Mouse (Mus musculus): ENCODE results near the gene Hacl1. TPM values are rescaled to one million over a fixed set of nuclear protein-coding genes. Genes with fewer than 3 reads are reported as not detected.
"Not testable (repeated sequence)": the region's sequence is repeated elsewhere in the genome, so short reads cannot be mapped to it uniquely, and the experiment has no call there.

The Hacl1 gene
- polyA plus RNA-seq, 1 experiment from 2014 or later: 76.3 TPM

- Histone ChIP-seq H3K27me3 (ENCODE audit: insufficient read depth, low read length) (no peaks in the 10 kb centered on the region), H3K27ac (no peak overlapping the region), H3K4me2 (ENCODE audit: low read length) (no peak overlapping the region), H3K9me3 (replicated peaks; ENCODE audit: low read length) (no peaks in the 10 kb centered on the region), H3K4me1 (replicated peaks; ENCODE audit: insufficient read depth, low read length) (no peaks in the 10 kb centered on the region), H3K9ac (ENCODE audit: low read depth, low read length) (no peak overlapping the region), H3K36me3 (ENCODE audit: insufficient read depth, low read length) (0 out of 2 replicates have a peak, but pooled peaks cover 4% of the 10 kb centered on the region), H3K4me3 (replicated peaks; ENCODE audit: low read depth, low read length) (no peak overlapping the region)
- 87% methylated on average over 3 of the region's 3 CpGs for WGBS
- DNase-seq (ENCODE audit: low spot score) (no peak), ATAC-seq (replicated peaks; ENCODE audit: low FRiP score, low read depth) (no peak)
- TF ChIP-seq CTCF (IDR thresholded peaks at IDR 0.05; ENCODE audit: low read depth): no peak
These were observed 23.1 kb downstream of the Hacl1 start for GRCm38 (mm10) chr14:31617997-31618396.

- Histone ChIP-seq H3K27ac (no peak overlapping the region), H3K9me3 (replicated peaks; ENCODE audit: low read length) (no peaks in the 10 kb centered on the region), H3K4me3 (replicated peaks; ENCODE audit: low read depth, low read length) (no peak overlapping the region), H3K27me3 (ENCODE audit: insufficient read depth, low read length) (no peaks in the 10 kb centered on the region), H3K4me2 (ENCODE audit: low read length) (no peak overlapping the region), H3K9ac (ENCODE audit: low read depth, low read length) (no peak overlapping the region), H3K36me3 (ENCODE audit: insufficient read depth, low read length) (0 out of 2 replicates have a peak, but pooled peaks cover 7% of the 10 kb centered on the region), H3K4me1 (replicated peaks; ENCODE audit: insufficient read depth, low read length) (no peaks in the 10 kb centered on the region)
- no peak for ATAC-seq (replicated peaks; ENCODE audit: low FRiP score, low read depth)
- DNase-seq (ENCODE audit: low spot score): no peak
- TF ChIP-seq CTCF (IDR thresholded peaks at IDR 0.05; ENCODE audit: low read depth): no peak
- 85% methylated on average over 9 of the region's 9 CpGs for WGBS
These were observed 23.9 kb downstream of the Hacl1 start for GRCm38 (mm10) chr14:31617204-31617603.

GRCm38 (mm10) chr14:31613671-31614070, 27.4 kb downstream of the Hacl1 start:
- TF ChIP-seq CTCF (IDR thresholded peaks at IDR 0.05; ENCODE audit: low read depth): no peak
- Histone ChIP-seq H3K4me3 (replicated peaks; ENCODE audit: low read depth, low read length) (no peak overlapping the region), H3K9me3 (replicated peaks; ENCODE audit: low read length) (no peaks in the 10 kb centered on the region), H3K4me2 (ENCODE audit: low read length) (no peak overlapping the region), H3K9ac (ENCODE audit: low read depth, low read length) (no peak overlapping the region), H3K27ac (no peak overlapping the region), H3K36me3 (ENCODE audit: insufficient read depth, low read length) (0 out of 2 replicates have a peak, but pooled peaks cover 7% of the 10 kb centered on the region), H3K27me3 (ENCODE audit: insufficient read depth, low read length) (no peaks in the 10 kb centered on the region), H3K4me1 (replicated peaks; ENCODE audit: insufficient read depth, low read length) (no peaks in the 10 kb centered on the region)
- 78% methylated on average over 5 of the region's 5 CpGs for WGBS
- ATAC-seq (replicated peaks; ENCODE audit: low FRiP score, low read depth): no peak
- no peak for DNase-seq (ENCODE audit: low spot score)

- 69% methylated on average over 4 of the region's 4 CpGs for WGBS
- Histone ChIP-seq H3K4me1 (replicated peaks; ENCODE audit: insufficient read depth, low read length) (no peaks in the 10 kb centered on the region), H3K4me2 (ENCODE audit: low read length) (no peak overlapping the region), H3K27me3 (ENCODE audit: insufficient read depth, low read length) (no peaks in the 10 kb centered on the region), H3K36me3 (ENCODE audit: insufficient read depth, low read length) (0 out of 2 replicates have a peak, but pooled peaks cover 7% of the 10 kb centered on the region), H3K9ac (ENCODE audit: low read depth, low read length) (no peak overlapping the region), H3K9me3 (replicated peaks; ENCODE audit: low read length) (no peaks in the 10 kb centered on the region), H3K27ac (no peak overlapping the region), H3K4me3 (replicated peaks; ENCODE audit: low read depth, low read length) (no peak overlapping the region)
- DNase-seq (ENCODE audit: low spot score) (no peak), ATAC-seq (replicated peaks; ENCODE audit: low FRiP score, low read depth) (no peak)
- peak; percentile 39; the same call in 1 of the 2 replicates for TF ChIP-seq CTCF (IDR thresholded peaks at IDR 0.05; ENCODE audit: low read depth)
These were observed 29.1 kb downstream of the Hacl1 start for GRCm38 (mm10) chr14:31611986-31612385.

GRCm38 (mm10) chr14:31605514-31605913, 35.6 kb downstream of the Hacl1 start:
- H3K36me3 ChIP-seq (ENCODE audit: insufficient read depth, low read length): no peaks in the 10 kb centered on the region
- H3K4me3 ChIP-seq (replicated peaks; ENCODE audit: low read depth, low read length): no peak overlapping the region
- H3K9me3 ChIP-seq (replicated peaks; ENCODE audit: low read length): no peaks in the 10 kb centered on the region
- ATAC-seq (replicated peaks; ENCODE audit: low FRiP score, low read depth) (no peak), DNase-seq (ENCODE audit: low spot score) (no peak)
- H3K4me2 ChIP-seq (ENCODE audit: low read length): no peak overlapping the region
- peak; percentile 50 for TF ChIP-seq CTCF (IDR thresholded peaks at IDR 0.05; ENCODE audit: low read depth)
- WGBS: 50% methylated on average over 6 of the region's 6 CpGs
- no peak overlapping the region for H3K27ac ChIP-seq
- H3K27me3 ChIP-seq (ENCODE audit: insufficient read depth, low read length): no peaks in the 10 kb centered on the region
- H3K9ac ChIP-seq (ENCODE audit: low read depth, low read length): no peak overlapping the region
- H3K4me1 ChIP-seq (replicated peaks; ENCODE audit: insufficient read depth, low read length): no peaks in the 10 kb centered on the region

GRCm38 (mm10) chr14:31604916-31605315, 36.2 kb downstream of the Hacl1 start:
- 73% methylated on average over 5 of the region's 5 CpGs for WGBS
- H3K9ac ChIP-seq (ENCODE audit: low read depth, low read length): no peak overlapping the region
- peak; percentile 71 for TF ChIP-seq CTCF (IDR thresholded peaks at IDR 0.05; ENCODE audit: low read depth)
- ATAC-seq (replicated peaks; ENCODE audit: low FRiP score, low read depth): no peak
- no peaks in the 10 kb centered on the region for H3K36me3 ChIP-seq (ENCODE audit: insufficient read depth, low read length)
- no peak overlapping the region for H3K4me2 ChIP-seq (ENCODE audit: low read length)
- H3K27me3 ChIP-seq (ENCODE audit: insufficient read depth, low read length): no peaks in the 10 kb centered on the region
- H3K9me3 ChIP-seq (replicated peaks; ENCODE audit: low read length): no peaks in the 10 kb centered on the region
- H3K4me1 ChIP-seq (replicated peaks; ENCODE audit: insufficient read depth, low read length): no peaks in the 10 kb centered on the region
- H3K27ac ChIP-seq: no peak overlapping the region
- H3K4me3 ChIP-seq (replicated peaks; ENCODE audit: low read depth, low read length): no peak overlapping the region
- DNase-seq (ENCODE audit: low spot score): peak; percentile 71

GRCm38 (mm10) chr14:31602616-31602979, 38.5 kb downstream of the Hacl1 start:
- not testable (repeated sequence) for H3K36me3 ChIP-seq (ENCODE audit: insufficient read depth, low read length)

More at GRCm38 (mm10) chr14:31602616-31602979, 38.5 kb downstream of the Hacl1 start:
- 85% methylated on average over 6 of the region's 6 CpGs for WGBS
- not testable (repeated sequence) for H3K4me1 ChIP-seq (replicated peaks; ENCODE audit: insufficient read depth, low read length); H3K9me3 ChIP-seq (replicated peaks; ENCODE audit: low read length); H3K4me3 ChIP-seq (replicated peaks; ENCODE audit: low read depth, low read length); DNase-seq (ENCODE audit: low spot score); H3K27ac ChIP-seq; ATAC-seq (replicated peaks; ENCODE audit: low FRiP score, low read depth); H3K9ac ChIP-seq (ENCODE audit: low read depth, low read length); H3K27me3 ChIP-seq (ENCODE audit: insufficient read depth, low read length); H3K4me2 ChIP-seq (ENCODE audit: low read length)

Data from kidney, postnatal 0 days (tissue).